Mouse (Mus musculus) C2C12 (cell line): ENCODE results near the gene Stat5b. TPM values are rescaled to one million over a fixed set of nuclear protein-coding genes. Genes with fewer than 3 reads are reported as not detected.

Source experiments
- H3K27me3 ChIP-seq: one replicate; pipeline ENCODE4 v1.6.1; 2011; ENCODE audit not compliant: control insufficient read depth, insufficient read depth, insufficient read length
- H3K36me3 ChIP-seq: one replicate; pipeline ENCODE4 v1.6.1; 2011; ENCODE audit not compliant: control insufficient read depth, insufficient read depth
- H3K4me3 ChIP-seq: one replicate; pipeline ENCODE4 v1.5.1; 2011; ENCODE audit warnings: mild to moderate bottlenecking, control low read depth; ENCODE audit not compliant: poor library complexity, insufficient read depth, severe bottlenecking
- H3K79me2 ChIP-seq: one replicate; pipeline ENCODE4 v1.6.1; 2011; ENCODE audit not compliant: control insufficient read depth, insufficient read depth
- H3K79me3 ChIP-seq: one replicate; pipeline ENCODE4 v1.6.1; 2011; ENCODE audit warnings: low read depth, control low read depth
- H3ac ChIP-seq: one replicate; pipeline ENCODE3; 2011; ENCODE audit warnings: low read depth; ENCODE audit not compliant: control insufficient read depth, insufficient read length
- CEBPB ChIP-seq: IDR thresholded peaks from one replicate; pipeline ENCODE4 v1.6.1; 2011; ENCODE audit warnings: low read depth, mild to moderate bottlenecking, control low read depth, moderate library complexity
- CTCF ChIP-seq: IDR thresholded peaks from one replicate; pipeline ENCODE4 v1.5.1; 2011; ENCODE audit not compliant: control insufficient read depth, insufficient read depth, insufficient read length
- FOSL1 ChIP-seq: IDR thresholded peaks from one replicate; pipeline ENCODE4 v1.8.0; 2011; ENCODE audit warnings: mild to moderate bottlenecking, low read length; ENCODE audit not compliant: poor library complexity, insufficient read depth, severe bottlenecking
- MAX ChIP-seq: IDR thresholded peaks from one replicate; pipeline ENCODE4 v1.6.1; 2011; ENCODE audit warnings: mild to moderate bottlenecking, control low read depth
- MYOD1 ChIP-seq: IDR thresholded peaks from one replicate; pipeline ENCODE4 v1.6.1; 2011; ENCODE audit warnings: low read depth; ENCODE audit not compliant: control insufficient read depth, insufficient read length
- MYOG ChIP-seq: IDR thresholded peaks from one replicate; pipeline ENCODE4 v1.6.1; 2011; ENCODE audit not compliant: control insufficient read depth, insufficient read length; ENCODE audit errors: extremely low read depth
- USF1 ChIP-seq: IDR thresholded peaks from one replicate; pipeline ENCODE4 v1.6.1; 2011; ENCODE audit warnings: low read depth, mild to moderate bottlenecking, control low read depth, moderate library complexity
- polyA plus RNA-seq: library from polyadenylated mRNA; unstranded; fragments of >200 nt; fragmentation: generic; extraction: Trizol; gene quantifications from one replicate; pipeline ENCODE4 v1.2.1, GENCODE M21; 2012; ENCODE audit warnings: missing spikeins

The Stat5b gene
- polyA plus RNA-seq, 1 experiment: 2.4 TPM

DNA sequence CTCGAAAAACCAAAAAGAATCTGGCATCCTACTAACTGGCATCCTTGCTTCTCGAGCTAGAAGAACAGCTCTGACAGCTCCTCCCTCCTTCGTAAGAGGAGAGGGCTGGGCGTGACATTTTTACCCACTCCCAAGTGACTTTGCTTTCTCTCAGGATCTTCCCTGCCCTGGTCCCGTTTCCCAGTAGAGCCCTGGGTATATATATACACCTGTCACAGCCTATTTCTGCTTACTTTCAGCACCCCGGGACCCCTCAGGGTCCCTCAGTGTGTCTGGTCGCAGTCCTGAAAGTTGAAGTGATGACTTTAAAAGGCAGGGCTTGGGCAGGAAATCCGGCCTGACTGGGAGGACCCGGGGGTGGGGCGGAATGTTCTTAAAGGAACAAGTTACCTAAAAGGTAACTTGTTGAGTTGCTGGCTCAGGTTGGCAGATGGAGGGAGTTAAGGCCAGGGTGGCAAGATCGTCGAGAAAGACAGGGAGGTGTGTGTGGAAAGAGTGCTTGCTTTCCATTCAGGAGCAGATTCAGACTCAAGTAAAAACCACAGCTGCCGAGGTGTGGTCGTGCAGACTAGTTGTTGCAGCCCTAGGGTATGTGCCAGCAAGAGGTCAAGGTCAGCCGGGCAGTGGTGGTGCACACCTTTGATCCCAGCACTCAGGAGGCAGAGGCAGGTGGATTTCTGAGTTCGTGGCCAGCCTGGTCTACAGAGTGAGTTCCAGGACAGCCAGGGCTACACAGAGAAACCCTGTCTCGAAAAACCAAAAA, 79.7 kb downstream of the Stat5b start, which contains the start of gene Ghdc:
Gene Ghdc, minus strand, starts transcription at position 312 of the 763 bp plus-strand sequence.
- TF ChIP-seq USF1 (no peak), MAX (peak; percentile 6), FOSL1 (no peak)
- H3K4me3 ChIP-seq: peak within 1 kb of the TSS; percentile 40
- no peaks in the 10 kb centered on the region for H3K79me2 ChIP-seq
- H3K79me3 ChIP-seq: no peaks in the 10 kb centered on the region
- H3K36me3 ChIP-seq: no peaks in the 10 kb centered on the region
- H3K27me3 ChIP-seq: no peaks in the 10 kb centered on the region
- H3ac ChIP-seq: peak within 1 kb of the TSS; percentile 54

DNA sequence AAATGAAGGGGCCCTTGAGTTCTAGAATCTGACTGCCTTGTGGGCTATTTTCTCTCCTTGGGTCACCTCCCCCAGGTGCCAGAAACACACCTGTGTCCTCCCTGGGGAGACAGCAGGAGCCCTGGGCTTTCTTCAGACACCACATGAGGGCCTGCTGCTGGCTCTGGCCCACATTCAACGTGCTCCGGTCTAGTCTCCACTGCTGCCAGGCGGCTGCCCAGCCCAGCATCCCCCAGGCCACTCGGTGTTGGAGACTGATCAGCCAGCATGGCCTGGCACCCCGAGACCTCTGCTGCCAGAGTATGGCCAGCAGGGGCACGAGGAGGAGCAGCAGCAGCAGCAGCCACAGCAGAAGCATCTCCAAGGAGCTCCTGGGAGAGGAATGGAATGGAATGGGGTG, 80.5 kb downstream of the Stat5b start:
- Histone ChIP-seq H3K27me3 (peaks cover 3% of the 10 kb centered on the region), H3K79me2 (no peaks in the 10 kb centered on the region), H3K79me3 (no peaks in the 10 kb centered on the region), H3K4me3 (peak overlapping the region; percentile 40), H3K36me3 (no peaks in the 10 kb centered on the region), H3ac (peak overlapping the region; percentile 4)
- TF ChIP-seq CEBPB (no peak), CTCF (no peak), MYOG (no peak), USF1 (no peak), MAX (no peak), MYOD1 (no peak), FOSL1 (no peak)

DNA sequence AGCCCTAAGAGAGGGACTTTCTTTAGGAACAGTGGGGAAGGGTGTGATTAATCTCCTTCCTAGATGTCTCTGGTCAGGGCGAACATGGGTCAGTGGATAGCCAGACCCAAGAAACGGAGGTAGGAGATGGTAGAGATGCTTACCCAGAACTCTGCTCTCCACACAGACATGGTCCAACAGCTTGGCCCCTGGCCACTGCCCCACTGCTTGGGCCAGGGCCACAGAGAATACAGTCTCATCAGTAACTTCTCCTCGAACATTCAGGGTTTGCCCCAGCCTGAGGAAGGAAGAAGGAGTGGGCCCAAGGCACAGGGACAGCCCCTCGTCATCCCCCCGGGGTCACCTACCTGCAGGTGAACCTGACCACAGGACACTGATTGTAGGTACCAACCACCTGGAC, 82.7 kb downstream of the Stat5b start:
- no peak overlapping the region for H3ac ChIP-seq
- no peaks in the 10 kb centered on the region for H3K79me3 ChIP-seq
- no peak for TF ChIP-seq USF1
- no peak for TF ChIP-seq CTCF
- TF ChIP-seq MYOG: no peak
- no peak for TF ChIP-seq MAX
- no peak for TF ChIP-seq CEBPB
- no peak for TF ChIP-seq FOSL1
- TF ChIP-seq MYOD1: no peak
- H3K79me2 ChIP-seq: no peaks in the 10 kb centered on the region
- H3K27me3 ChIP-seq: peaks cover 6% of the 10 kb centered on the region
- H3K36me3 ChIP-seq: no peaks in the 10 kb centered on the region
- H3K4me3 ChIP-seq: no peak overlapping the region

DNA sequence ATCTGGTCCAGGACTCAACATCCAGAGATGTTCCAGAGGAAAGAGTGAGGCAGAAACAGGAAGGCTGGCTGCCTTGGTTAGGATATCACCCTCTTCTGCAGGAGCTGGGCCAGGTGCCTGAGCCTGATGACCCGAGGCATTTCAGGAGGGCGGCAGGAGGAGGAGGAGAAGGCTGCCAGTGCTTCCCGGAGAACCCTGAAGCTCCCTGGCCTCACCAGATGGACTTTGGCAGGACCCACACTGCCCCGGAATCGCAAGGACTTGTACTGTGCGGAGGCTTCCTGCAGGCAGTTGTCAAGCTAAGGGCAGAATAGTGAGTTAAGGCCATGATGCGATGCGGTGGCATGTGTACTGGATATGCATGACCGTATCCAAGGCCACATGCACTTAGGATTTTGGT, 83.8 kb downstream of the Stat5b start:
- H3K36me3 ChIP-seq: no peaks in the 10 kb centered on the region
- H3K27me3 ChIP-seq: peaks cover 16% of the 10 kb centered on the region
- no peak overlapping the region for H3ac ChIP-seq
- no peak for TF ChIP-seq MYOG
- TF ChIP-seq MAX: no peak
- TF ChIP-seq CEBPB: no peak
- TF ChIP-seq USF1: no peak
- no peak for TF ChIP-seq FOSL1
- TF ChIP-seq CTCF: no peak
- no peak for TF ChIP-seq MYOD1
- no peak overlapping the region for H3K4me3 ChIP-seq
- no peaks in the 10 kb centered on the region for H3K79me2 ChIP-seq
- H3K79me3 ChIP-seq: no peaks in the 10 kb centered on the region

DNA sequence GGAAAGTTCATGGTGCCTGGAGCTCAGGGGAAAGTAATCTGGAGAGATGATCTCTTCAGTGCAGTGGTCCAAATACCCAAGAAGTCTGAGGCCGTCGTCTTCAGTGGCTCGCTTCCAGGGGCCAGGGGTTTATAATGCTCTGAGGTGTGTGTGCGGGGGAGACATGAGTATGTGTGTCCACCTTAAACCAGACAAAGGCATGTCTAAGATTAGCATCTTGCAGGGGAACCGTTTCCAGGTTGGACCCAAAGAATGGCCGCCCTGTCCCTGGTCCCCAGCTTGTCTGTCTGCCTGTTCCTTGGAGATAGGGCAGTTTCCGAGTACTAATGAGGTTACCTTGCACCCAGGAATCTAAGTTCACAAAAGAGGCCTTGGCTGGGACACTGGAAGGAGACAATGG, 87.7 kb downstream of the Stat5b start, which contains the start of gene Hcrt:
Gene Hcrt, minus strand, starts transcription at position 101 of the 400 bp plus-strand sequence.
- H3K79me2 ChIP-seq: no peaks in the 10 kb centered on the region
- no peak within 1 kb of the TSS for H3K4me3 ChIP-seq
- H3ac ChIP-seq: no peak within 1 kb of the TSS
- H3K36me3 ChIP-seq: no peaks in the 10 kb centered on the region
- TF ChIP-seq MYOD1: no peak
- H3K79me3 ChIP-seq: no peaks in the 10 kb centered on the region
- peaks cover 47% of the 10 kb centered on the region for H3K27me3 ChIP-seq

DNA sequence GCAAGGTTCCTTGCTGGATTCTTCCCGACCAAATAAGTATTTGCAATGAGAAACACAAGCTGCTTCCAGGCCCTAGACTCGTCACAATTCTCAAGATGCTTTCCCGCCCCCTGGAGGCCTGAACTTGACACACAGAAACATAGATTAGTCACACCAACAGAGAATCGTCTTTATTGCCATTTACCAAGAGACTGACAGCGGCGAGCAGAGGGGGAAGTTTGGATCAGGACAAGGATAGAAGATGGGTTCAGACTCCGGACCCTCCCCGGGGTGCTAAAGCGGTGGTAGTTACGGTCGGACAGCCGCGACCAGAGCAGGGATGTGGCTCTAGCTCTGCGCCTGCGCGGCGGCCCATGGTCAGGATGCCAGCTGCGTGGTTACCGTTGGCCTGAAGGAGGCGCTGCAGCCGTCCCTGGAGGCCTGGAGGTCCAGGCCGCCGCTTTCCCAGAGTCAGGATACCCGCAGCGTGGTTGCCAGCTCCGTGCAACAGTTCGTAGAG, 88.9 kb downstream of the Stat5b start:
- Histone ChIP-seq H3ac (no peak overlapping the region), H3K79me2 (no peaks in the 10 kb centered on the region), H3K4me3 (no peak overlapping the region), H3K36me3 (no peaks in the 10 kb centered on the region), H3K27me3 (peaks cover 59% of the 10 kb centered on the region), H3K79me3 (no peaks in the 10 kb centered on the region)
- no peak for TF ChIP-seq USF1
- TF ChIP-seq MYOG: no peak
- no peak for TF ChIP-seq CEBPB
- TF ChIP-seq FOSL1: no peak
- no peak for TF ChIP-seq MYOD1
- peak; percentile 56 for TF ChIP-seq CTCF
